Mouse (Mus musculus): Measurements from ENCODE around the gene Rho.

Gene Rho

GRCm38 (mm10) chr6:115975606-115976005 lies 44.1 kb downstream of the Rho start:
- no peak for DNase-seq (ENCODE audit: low spot score in 2 of 2)

DNA sequence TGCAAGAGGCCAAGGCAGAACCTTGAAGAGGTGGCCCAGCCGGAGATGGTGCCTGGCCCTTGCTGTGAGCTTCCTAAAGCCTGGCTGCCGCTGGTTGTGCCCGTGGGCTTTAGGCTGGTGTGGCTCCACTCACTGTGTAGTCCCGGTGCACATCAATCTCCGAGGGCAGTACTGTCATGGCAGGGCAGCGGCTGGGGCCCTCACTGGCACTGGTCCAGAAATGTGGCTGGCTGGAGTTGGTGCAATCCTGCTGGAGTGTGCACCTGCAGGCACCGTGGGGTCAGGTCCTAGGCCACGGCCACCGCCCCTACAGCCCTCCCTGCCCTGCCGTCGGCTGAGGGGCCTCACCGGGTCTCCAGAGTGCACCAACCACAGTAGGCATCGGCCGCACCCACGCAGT lies 46.3 kb downstream of the Rho start:
- no peak for DNase-seq (ENCODE audit: low spot score in 2 of 2)

- no peak for DNase-seq (ENCODE audit: low spot score in 2 of 2)
Measured at GRCm38 (mm10) chr6:115978596-115978995, 47.0 kb downstream of the Rho start.

DNA sequence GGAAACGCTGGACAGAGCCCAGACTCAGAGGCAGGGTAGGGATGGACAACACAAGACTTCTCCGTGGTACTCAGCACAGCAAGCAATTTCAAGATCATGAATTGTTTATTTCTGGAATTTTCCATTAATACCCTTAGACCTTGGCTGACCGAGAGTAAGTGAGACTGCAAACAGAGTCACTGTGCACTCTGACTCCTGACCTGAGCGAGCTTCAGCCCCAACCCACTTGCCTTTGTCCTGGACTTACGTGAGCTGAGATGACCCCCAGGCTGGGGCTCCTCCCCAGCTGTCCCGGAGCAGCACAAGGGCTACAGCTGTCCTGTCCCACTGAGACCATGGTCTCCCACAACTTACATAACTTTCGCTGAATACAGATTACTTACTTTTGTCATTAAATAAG lies 51.3 kb downstream of the Rho start:
- no peak for DNase-seq (ENCODE audit: low spot score in 2 of 2)

GRCm38 (mm10) chr6:115983306-115984038 lies 51.9 kb downstream of the Rho start:
- DNase-seq (ENCODE audit: low spot score in 2 of 2) = no peak

GRCm38 (mm10) chr6:115984580-115984979 lies 53.0 kb downstream of the Rho start:
- DNase-seq (ENCODE audit: low spot score in 2 of 2) = no peak

DNA sequence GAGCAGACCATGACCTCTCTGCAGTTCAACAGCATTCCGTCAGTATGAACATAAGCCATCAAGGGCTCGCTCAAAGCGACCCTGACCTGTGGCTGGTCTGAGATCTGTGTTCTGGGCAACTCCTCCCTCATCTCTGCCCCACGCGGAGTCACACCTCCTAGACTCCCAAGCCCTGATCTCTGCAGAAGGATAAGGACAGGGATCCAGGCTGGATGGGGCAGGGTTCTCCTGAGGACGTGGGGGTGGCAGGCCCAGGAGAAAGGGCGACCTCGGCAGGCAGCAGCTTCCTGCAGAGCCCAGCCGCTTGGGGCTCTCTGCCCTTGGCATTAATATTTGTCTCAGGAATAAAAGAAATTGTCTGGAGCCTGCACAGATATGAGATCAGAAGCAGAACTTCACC lies 54.1 kb downstream of the Rho start:
- DNase-seq (ENCODE audit: low spot score in 2 of 2) = no peak

DNA sequence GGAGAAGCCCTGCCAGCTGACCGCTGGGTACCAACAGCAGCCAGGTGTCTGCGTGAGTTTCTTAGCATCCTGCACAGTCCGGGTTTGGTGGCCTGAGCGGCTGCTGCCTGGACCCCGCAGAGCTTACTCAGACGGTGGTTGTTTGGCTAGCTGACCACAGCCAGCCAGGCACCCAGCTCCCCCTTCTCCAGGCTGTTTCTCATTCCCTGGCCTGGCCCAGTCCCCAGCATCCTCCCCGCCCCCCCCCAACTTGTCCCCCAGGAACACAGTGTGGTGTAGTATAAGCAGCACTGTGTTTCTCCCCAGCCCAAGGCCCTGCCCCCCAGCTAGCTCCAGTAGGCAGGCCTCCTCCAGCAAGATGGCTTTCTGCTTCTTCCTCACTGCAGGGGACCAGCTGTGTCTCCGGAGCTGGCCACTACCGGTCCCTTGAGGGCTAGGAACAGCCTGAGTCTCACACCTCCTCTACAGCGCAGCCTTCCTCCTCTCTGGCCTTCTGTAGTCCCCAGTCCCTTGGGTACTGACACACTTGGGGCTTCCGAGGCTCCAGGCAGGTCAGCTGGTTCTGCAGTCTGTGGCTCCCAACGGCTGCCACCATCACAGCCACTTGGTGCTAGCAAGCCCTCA lies 55.0 kb downstream of the Rho start:
- no peak for DNase-seq (ENCODE audit: low spot score in 2 of 2)

DNA sequence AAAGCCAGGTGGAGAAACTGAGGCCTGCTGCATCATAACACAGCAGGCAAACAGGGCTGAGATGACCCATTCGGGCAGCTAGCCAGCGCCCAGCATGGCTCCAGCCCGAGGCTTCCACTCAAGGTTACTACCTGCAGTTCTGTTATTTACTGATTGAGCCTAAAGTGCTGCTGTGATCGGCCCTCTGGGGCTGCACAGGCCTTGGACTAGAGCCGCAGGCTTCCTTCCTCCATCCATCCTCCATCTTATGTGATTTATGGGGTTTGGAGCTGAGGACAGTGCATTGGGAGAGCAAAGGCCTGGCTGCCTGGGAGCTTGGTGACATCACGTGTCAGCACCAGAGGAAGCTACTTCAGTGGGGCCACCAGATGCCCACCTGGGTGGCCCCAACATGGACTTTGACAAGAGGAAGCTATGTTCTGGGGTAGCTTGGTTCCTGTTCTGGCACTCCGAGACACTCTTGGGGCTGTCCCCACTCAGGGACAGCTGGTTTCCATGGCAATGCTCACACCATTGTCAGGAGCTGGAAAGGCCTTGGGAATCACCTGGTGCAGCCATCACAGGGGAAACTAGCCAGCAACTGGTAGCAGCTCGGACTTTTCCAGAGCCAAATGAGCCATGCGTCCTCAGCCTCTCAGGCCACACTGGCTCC lies 55.7 kb downstream of the Rho start:
- no peak for DNase-seq (ENCODE audit: low spot score in 2 of 2)

- DNase-seq (ENCODE audit: low spot score in 2 of 2) = no peak
Measured at GRCm38 (mm10) chr6:115989032-115989431, 57.5 kb downstream of the Rho start.

DNA sequence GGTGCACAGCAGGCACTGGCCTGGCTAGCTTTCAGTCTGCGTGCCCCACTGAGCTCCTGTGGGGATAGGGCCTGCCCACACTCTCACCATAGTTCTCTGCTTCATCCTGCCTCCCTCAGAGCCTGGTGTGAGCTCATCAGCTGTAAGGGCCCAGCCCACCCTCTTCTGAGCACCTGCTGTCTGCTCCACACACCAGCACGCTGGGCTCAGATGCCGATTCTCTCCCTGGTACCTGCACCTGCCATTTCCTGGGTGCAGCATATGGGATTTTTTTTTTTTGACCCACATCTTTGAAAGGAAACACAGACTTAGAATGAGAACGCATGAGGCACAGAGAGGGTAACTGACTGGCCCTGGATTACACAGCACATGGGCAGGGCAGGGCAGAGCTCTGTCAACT lies 58.1 kb downstream of the Rho start:
- DNase-seq (ENCODE audit: low spot score in 2 of 2) = no peak
